Mouse (Mus musculus) adrenal gland (tissue): ENCODE data around the gene Krtap5-3.
"Not testable (repeated sequence)": the region's sequence is repeated elsewhere in the genome, so short reads cannot be mapped to it uniquely, and the experiment has no call there.

ENCODE experiments used
- intact Hi-C: fragments of 180-260 bp; cut with DNase I; formaldehyde crosslinking; loops from one replicate; pipeline ENCODE4 v1.15.1; 2025
- long read RNA-seq, 2 experiments: library from polyadenylated mRNA; unstranded; transcript quantifications; one replicate each; pipeline ENCODE4 v2.0.0; 2020; ENCODE audit warnings: borderline replicate concordance in 1 of 2; ENCODE audit not compliant: insufficient replicate concordance in 1 of 2

The Krtap5-3 gene
- long read RNA-seq, experiment 1 = 0 reads
- long read RNA-seq, experiment 2 = 0 reads

- intact Hi-C loops = no loop called here
These were observed at the start of gene Krtap5-3 for GRCm38 (mm10) chr7:142201064-142201463. TSS of gene Krtap5-3 (plus strand) at chr7:142201364.

GRCm38 (mm10) chr7:142152191-142152590, 49.0 kb upstream of the Krtap5-3 start:
- intact Hi-C loops = no loop called here

DNA sequence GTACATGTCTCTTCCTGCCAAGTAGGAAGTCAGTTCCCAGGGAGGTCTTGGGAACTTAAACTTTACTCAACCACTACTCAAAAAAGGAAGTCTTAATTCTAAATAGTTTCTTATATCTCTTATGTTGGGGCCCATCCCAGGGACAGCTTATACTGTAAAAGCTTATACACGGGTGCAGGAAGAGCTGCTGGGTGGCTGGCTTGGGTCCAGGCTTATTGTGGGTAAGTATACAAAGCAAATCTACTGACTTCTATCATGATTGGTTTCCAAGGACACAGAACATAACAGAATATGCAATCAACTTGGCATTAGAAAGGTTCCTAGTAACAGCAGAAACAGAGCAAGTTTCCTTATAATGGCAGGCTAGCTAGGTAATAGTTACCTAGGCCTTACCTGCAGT, 45.9 kb upstream of the Krtap5-3 start:
- intact Hi-C loops = no loop called here

GRCm38 (mm10) chr7:142157013-142157412, 44.2 kb upstream of the Krtap5-3 start, which contains the start of gene Gm29735:
TSS of gene Gm29735 (minus strand) at chr7:142157113.
- intact Hi-C loops = not testable (repeated sequence)

DNA sequence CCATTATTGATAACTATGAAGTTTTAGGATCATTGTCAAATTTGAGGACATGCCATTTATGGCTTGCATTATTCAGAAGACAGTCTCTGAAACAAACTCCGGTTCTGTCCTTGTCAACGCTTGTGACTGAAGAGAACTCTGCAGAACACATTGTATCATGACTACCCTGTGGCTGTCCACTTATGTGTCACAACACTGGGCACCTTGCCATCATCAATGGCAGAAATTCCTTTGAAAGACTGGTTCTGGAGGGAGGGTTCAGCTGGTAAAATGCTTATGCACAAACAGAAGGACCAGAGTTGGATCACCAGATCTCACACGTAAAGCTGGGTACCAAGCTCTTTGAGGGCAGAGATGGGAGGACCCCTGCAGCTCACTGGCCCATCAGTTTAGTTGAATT, 41.8 kb upstream of the Krtap5-3 start:
- intact Hi-C loops = no loop called here

GRCm38 (mm10) chr7:142165639-142166038, 35.5 kb upstream of the Krtap5-3 start, which contains the start of gene Gm4553:
TSS of gene Gm4553 (minus strand) at chr7:142165739.
- intact Hi-C loops = not testable (repeated sequence)

- intact Hi-C loops = no loop called here
These were observed 31.3 kb upstream of the Krtap5-3 start for GRCm38 (mm10) chr7:142169836-142170235.

- intact Hi-C loops = not testable (repeated sequence)
These were observed 25.3 kb upstream of the Krtap5-3 start, which contains the start of gene Krtap5-2 for GRCm38 (mm10) chr7:142175905-142176304. TSS of gene Krtap5-2 (minus strand) at chr7:142176005.

DNA sequence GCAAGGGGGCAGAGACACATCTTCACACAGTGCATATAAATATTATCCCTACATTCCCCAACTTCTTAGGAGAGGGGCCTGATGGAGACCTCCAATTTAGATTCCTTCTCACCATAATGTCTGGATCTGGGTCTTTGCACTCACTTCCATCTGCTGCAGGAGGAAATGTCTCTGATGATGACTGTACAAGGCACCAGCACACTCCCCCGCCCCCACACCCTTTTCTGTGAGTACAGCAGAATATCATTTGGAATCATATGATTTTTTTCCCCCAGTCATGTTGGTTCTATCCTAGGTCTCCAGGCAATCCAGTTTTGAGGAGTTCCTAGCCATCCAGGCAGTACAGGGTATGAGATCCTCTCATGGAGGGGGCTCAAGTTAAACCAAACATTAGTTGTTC, 22.5 kb upstream of the Krtap5-3 start:
- intact Hi-C loops = no loop called here

- intact Hi-C loops = no loop called here
These were observed 20.1 kb upstream of the Krtap5-3 start for GRCm38 (mm10) chr7:142181021-142181420.

DNA sequence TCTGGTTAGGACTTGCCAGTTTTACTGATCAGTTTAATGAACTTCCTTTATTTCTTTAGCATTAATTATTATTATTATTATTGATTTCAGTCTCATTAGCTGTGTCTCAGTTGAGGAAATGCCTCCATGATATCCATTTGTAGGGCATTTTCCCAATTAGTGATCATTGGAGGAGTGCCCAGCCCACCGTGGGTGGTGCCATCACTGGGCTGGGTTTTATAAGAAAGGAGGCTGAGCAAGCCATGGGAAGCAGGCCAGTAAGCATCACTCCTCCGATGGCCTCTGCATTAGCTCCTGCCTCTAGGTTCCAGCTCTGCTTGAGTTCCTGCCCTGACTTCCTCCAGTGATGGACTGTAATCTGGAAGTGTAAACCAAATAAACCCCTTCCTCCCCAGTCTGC, 13.0 kb upstream of the Krtap5-3 start:
- intact Hi-C loops = no loop called here

DNA sequence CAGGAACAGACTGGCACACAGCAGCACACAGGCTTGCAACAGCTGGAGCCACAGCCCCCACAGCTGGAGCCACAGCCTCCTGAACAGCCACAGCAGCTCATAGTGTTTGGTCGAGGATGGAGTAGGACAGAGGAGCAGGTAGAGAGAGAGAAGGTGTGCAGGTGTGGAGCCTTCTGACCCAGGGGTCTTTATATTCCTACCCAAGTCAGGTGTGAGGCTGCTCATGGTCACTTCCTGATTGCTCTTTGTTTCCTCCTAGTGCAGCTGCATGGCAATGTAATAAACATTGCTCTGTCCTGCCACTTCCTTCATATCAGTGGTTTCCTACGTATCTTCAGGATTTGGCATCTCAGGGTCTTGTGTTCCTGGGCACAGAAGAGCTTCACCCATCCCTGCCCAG, 10.9 kb upstream of the Krtap5-3 start, which contains the start of gene Gm10153:
Gene Gm10153, minus strand, starts transcription at position 101 of the 400 bp plus-strand sequence.
- intact Hi-C loops = no loop called here

DNA sequence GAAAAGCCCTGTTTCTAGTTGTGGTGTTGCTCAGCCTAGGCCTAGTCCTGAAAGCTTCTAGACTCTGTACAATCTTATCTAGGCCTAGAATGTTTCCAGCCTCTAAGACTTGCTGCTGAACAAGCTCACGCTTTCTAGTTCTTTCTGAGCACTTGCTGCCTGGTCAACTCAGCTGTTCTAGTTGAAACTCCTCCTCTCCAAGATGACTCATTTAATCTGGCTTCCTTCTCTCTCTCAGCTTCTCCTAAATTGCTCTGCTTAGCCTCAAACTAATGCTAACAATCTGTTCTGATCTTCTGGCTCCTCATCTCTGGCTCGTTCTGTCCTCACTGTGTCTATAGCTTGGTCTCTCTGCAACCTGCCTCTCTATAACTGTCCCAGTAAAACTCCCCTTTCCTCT, 2.4 kb upstream of the Krtap5-3 start:
- intact Hi-C loops = no loop called here

DNA sequence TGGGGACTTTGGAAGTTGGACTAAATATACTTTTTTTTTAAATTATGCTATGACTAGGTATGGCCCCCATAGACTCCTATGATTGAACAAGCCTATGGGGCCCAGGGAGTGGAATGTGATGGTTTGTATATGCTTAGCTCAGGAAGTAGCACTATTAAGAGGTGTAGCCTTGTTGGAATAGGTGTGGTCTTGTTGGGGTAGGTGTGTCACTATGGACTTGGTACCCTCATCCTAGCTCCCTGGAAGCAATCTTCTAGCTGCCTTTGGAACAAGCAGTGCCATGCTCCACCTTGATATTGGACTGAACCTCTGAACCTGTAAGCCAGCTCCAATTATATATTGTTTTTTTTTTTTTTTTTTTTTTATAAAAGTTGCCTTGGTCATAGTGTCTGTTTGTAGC, 4.3 kb downstream of the Krtap5-3 start:
- intact Hi-C loops = no loop called here

DNA sequence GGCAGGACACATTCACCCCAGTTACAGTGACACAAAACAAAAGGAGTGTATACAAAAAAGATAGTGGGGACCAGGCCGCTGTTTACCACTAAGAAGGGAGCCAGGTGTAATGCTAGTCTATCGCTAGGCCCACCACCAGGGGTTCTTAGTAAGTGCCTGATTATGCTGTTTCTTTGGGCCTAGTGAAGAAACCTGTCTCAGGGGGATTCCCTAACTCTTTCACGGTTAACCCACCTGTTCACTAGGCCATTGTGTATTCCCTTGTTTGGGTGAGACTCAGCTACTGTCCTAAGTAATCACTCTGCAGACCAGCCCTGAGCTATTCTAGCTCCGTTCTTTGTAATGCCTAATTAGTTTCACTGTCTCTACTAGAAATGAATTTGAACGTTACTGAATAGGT, 5.7 kb downstream of the Krtap5-3 start:
- intact Hi-C loops = not testable (repeated sequence)

DNA sequence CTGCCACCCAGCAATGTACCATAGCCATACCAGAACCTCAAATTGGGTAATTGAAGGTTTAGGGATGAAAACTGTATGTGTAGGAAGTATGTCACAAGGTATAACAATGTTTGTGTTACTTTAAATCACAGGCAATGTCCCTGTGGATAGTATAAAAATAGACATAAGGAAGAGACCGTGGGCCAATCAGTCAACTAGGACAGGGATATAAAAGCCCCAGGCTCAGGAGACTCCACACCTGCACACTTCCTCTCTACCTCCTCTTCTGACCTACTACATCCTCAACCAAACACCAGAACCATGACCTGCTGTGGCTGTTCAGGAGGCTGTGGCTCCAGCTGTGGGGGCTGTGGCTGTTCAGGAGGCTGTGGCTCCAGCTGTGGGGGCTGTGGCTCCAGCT, 10.4 kb downstream of the Krtap5-3 start, which contains the start of gene Gm7579:
Gene Gm7579, plus strand, starts transcription at position 301 of the 400 bp plus-strand sequence.
- intact Hi-C loops = no loop called here

DNA sequence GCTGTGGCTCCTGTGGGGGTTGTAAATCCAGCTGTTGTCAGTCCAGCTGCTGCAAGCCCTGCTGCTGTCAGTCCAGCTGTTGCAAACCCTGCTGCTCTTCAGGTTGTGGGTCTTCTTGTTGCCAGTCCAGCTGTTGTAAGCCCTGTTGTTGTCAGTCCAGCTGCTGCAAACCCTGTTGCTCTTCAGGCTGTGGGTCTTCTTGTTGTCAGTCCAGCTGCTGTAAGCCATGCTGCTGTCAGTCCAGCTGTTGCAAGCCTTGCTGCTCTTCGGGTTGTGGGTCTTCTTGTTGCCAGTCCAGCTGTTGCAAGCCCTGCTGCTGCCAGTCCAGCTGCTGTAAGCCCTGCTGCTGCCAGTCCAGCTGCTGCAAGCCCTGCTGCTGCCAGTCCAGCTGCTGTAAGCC, 11.0 kb downstream of the Krtap5-3 start:
- intact Hi-C loops = not testable (repeated sequence)

DNA sequence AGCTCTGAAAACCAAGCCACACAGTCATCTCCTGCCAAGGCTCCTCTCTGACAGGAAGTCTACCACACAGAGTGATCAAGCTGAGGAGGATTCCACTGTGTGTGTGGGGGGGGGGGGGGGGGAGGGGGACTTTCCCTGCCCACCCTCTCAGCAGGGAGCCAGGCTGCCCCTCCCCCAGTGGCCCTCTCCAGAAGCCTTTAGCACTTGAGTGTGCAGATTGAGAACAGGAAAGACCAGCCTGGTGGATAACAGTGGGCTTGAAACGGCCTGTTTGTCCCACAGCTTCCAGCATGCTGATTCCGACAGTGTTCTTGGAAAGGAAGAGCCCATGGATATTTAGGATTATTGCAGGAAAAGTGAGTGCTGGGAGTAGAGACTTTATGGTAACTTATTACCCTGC, 23.4 kb downstream of the Krtap5-3 start:
- intact Hi-C loops = no loop called here

DNA sequence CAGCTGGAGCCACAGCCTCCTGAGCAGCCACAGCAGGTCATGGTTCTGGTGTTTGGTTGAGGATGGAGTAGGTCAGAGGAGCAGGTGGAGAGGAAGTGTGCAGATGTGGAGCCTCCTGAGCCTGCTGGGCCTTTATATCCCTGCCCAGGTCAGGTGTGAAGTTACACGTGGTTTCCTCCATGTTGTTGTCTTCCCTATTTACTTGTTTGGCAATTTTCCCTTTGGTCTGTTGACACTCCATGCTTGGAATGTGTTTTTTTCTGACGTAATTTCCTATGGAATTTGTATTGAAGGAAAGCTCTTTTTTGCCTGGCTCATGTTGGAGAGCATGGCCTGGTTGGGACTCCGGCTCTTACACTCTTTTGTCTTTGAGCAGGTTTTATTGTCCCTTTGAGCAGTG, 28.7 kb downstream of the Krtap5-3 start, which contains the start of gene Krtap5-5:
Gene Krtap5-5, minus strand, starts transcription at position 101 of the 400 bp plus-strand sequence.
- intact Hi-C loops = not testable (repeated sequence)

- intact Hi-C loops = no loop called here
These were observed 30.4 kb downstream of the Krtap5-3 start for GRCm38 (mm10) chr7:142231540-142231939.

- intact Hi-C loops = no loop called here
These were observed 39.8 kb downstream of the Krtap5-3 start, which contains the start of gene Gm40460 for GRCm38 (mm10) chr7:142240978-142241377. TSS of gene Gm40460 (minus strand) at chr7:142241078.

GRCm38 (mm10) chr7:142249824-142250223, 48.7 kb downstream of the Krtap5-3 start:
- intact Hi-C loops = no loop called here
